Mouse (Mus musculus) midbrain, embryonic 15.5 days (tissue): ENCODE data around the gene Ago3. TPM values are rescaled to one million over a fixed set of nuclear protein-coding genes. Genes with fewer than 3 reads are reported as not detected.

Source experiments
- ATAC-seq: fragments of 200-750 bp; cut with Nextera tagmentation; replicated peaks from 2 replicates; pipeline ENCODE4 v1.8.0; 2017; ENCODE audit warnings: moderate TSS enrichment
- H3K27ac ChIP-seq: fragments of 300-500 bp; sonication (generic); 2 replicates; pipeline ENCODE4 v1.5.1; 2015; ENCODE audit warnings: mild to moderate bottlenecking, inconsistent platforms
- H3K27me3 ChIP-seq: fragments of 300-500 bp; sonication (generic); replicated peaks from 2 replicates; pipeline ENCODE4 v1.6.1; 2015; ENCODE audit warnings: inconsistent platforms
- H3K36me3 ChIP-seq: fragments of 300-500 bp; sonication (generic); replicated peaks from 2 replicates; pipeline ENCODE4 v1.6.1; 2015; ENCODE audit warnings: inconsistent platforms
- H3K4me1 ChIP-seq: fragments of 300-500 bp; sonication (generic); 2 replicates; pipeline ENCODE4 v1.6.1; 2015; ENCODE audit warnings: inconsistent platforms
- H3K4me2 ChIP-seq: fragments of 300-500 bp; sonication (generic); 2 replicates; pipeline ENCODE4 v1.6.1; 2015; ENCODE audit warnings: inconsistent platforms, mild to moderate bottlenecking, moderate library complexity
- H3K4me3 ChIP-seq: fragments of 300-500 bp; sonication (generic); 2 replicates; pipeline ENCODE4 v1.5.1; 2015; ENCODE audit warnings: mild to moderate bottlenecking, inconsistent platforms
- H3K9ac ChIP-seq: fragments of 300-500 bp; sonication (generic); 2 replicates; pipeline ENCODE4 v1.6.1; 2015; ENCODE audit warnings: mild to moderate bottlenecking, inconsistent platforms
- H3K9me3 ChIP-seq: fragments of 300-500 bp; sonication (generic); 2 replicates; pipeline ENCODE4 v1.6.1; 2016; ENCODE audit warnings: inconsistent platforms
- WGBS: fragments of 180-500 bp; shearing (Covaris S2); methylation state at CpG from one replicate; pipeline ENCODE4 v1.1.7; 2015; ENCODE audit warnings: mixed read lengths; 5-methylcytosine and 5-hydroxymethylcytosine counted together
- polyA plus RNA-seq: library from polyadenylated mRNA; unstranded; fragments of >200 nt; fragmentation: Nextera tagmentation; extraction: Ambion mirVana; gene quantifications from 2 replicates; pipeline ENCODE4 v1.2.1, GENCODE M21; 2015

Gene Ago3
- polyA plus RNA-seq: 18.0 and 18.6 TPM in 2 replicates

DNA sequence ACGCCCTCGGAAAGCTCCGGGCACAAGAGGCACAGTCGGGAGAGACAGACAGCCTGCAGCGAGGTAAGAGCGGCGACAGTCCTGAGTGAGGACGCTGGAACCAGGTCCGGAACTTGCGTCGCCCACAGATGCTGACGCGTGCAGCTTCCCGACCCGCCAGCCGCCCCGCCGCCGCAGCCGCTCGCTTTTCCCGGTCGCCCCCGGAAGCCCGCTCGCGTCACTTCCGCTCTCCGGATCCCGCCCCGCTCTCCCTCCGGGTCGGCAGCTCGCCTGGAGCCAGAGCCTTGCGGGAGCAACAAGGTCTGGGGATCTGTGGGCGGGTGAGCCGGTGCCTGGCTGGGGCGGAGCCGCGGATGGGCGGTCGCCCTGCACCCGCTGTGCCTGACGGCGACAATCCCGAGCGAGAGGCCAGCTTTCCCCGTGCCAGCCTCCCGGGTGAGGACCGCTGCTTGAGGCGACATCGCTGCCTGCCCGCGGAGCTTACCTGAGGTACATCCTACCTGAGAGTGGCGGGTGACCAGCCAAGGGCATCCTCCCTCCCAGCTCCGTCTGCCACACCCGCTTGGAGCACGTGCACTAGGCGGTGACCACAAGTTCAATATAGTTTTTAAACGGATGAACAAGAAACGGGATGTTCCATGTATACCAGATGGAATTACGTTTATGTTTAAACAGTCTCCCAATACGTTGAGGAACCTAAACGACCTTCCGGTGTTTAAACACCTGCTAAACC is at the start of gene Ago3:
TSS of gene Ago3 (minus strand) at position 210 of the 733 bp plus-strand sequence.
- peak within 1 kb of the TSS; percentile 75 for H3K4me2 ChIP-seq
- under 1% methylated on average over 65 of the region's 65 CpGs for WGBS
- H3K36me3 ChIP-seq: no peaks in the 10 kb centered on the region
- H3K4me3 ChIP-seq: peak within 1 kb of the TSS; percentile 90
- H3K9me3 ChIP-seq: no peaks in the 10 kb centered on the region
- peak; percentile 95 for ATAC-seq
- no peaks in the 10 kb centered on the region for H3K27me3 ChIP-seq
- peak within 1 kb of the TSS; percentile 87 for H3K27ac ChIP-seq
- peak within 1 kb of the TSS; percentile 74 for H3K9ac ChIP-seq
- H3K4me1 ChIP-seq: peaks cover 11% of the 10 kb centered on the region

DNA sequence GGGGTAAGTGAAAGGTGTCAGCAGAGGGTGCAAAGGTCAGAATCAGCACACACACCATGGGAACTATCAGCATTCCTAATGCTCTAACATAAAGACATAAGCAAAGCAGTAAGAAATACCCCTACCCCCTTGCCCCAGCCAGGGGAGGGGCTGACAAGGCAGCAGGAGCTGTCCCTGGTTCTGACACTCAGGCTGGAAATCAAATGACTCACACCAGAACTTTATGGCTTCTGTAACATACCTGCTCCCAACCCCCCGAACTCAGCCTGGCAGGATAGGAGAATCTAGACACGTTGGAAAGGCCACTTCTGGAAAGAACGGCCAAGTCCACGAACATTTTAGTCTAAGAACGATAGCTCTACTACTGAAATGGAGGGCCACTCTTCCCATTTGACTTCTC is 43.7 kb upstream of the Ago3 start:
- 63% methylated on average over 5 of the region's 5 CpGs for WGBS

DNA sequence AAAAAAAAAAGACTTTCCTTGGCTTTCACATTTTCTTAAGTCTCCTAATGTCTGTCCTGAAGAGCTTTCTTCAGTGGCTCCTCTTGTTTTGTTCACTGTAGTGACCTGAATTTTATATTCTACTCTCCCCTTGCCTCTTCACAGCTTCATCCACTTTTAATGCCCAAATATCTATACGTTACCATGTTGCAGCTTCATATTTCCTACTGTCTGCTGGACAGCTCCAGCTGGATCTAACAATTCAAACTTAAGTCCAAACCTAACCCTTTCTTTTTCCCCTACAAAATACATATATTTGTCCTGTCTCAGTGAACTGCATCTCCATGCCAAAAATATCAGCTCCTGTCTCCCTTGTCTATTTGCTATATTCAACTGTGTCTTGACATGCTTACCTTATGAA is 40.0 kb upstream of the Ago3 start:
- no peaks in the 10 kb centered on the region for H3K36me3 ChIP-seq
- peaks cover 39% of the 10 kb centered on the region for H3K4me1 ChIP-seq
- H3K4me3 ChIP-seq: no peak overlapping the region; the same call in 1 of the 2 replicates
- H3K4me2 ChIP-seq: peak overlapping the region; percentile 61; the same call in 1 of the 2 replicates
- H3K27me3 ChIP-seq: no peaks in the 10 kb centered on the region
- 62% methylated on average over 1 of the region's 1 CpGs for WGBS
- peak overlapping the region; percentile 93 for H3K27ac ChIP-seq
- no peaks in the 10 kb centered on the region for H3K9me3 ChIP-seq
- peak overlapping the region; percentile 73; the same call in 1 of the 2 replicates for H3K9ac ChIP-seq
- ATAC-seq: no peak

More for the DNA sequence above, 43.7 kb upstream of the Ago3 start:
- no peaks in the 10 kb centered on the region for H3K9me3 ChIP-seq
- no peaks in the 10 kb centered on the region for H3K36me3 ChIP-seq
- H3K4me2 ChIP-seq: no peak overlapping the region
- H3K4me1 ChIP-seq: peaks cover 6% of the 10 kb centered on the region; the same call in 1 of the 2 replicates
- H3K9ac ChIP-seq: no peak overlapping the region
- ATAC-seq: no peak
- H3K27ac ChIP-seq: no peak overlapping the region
- no peaks in the 10 kb centered on the region for H3K27me3 ChIP-seq
- no peak overlapping the region for H3K4me3 ChIP-seq

DNA sequence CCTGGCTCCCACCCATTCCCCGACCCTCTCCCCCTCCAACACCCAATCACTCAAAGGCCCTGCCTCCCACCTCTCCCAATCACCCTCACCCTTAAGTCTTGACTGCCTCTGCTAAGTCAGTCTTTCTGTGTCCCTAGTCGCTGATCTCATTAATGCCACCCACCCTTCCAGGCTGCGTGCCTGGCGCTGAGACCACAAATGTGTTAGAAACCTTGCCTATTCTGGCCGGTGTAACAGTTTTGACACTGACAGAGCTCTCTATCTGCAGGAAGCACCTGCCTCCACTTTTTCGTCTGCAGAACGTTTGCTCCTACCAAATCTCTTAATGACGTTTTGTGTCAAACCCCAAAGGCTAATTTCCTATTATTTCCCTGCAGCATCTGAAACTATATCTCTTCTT is 39.6 kb upstream of the Ago3 start:
- Histone ChIP-seq H3K27ac (peak overlapping the region; percentile 93), H3K9me3 (no peaks in the 10 kb centered on the region), H3K4me1 (peaks cover 43% of the 10 kb centered on the region), H3K9ac (peak overlapping the region; percentile 73), H3K4me3 (peak overlapping the region; percentile 60), H3K27me3 (no peaks in the 10 kb centered on the region), H3K36me3 (no peaks in the 10 kb centered on the region), H3K4me2 (peak overlapping the region; percentile 61)
- ATAC-seq: no peak
- WGBS: 6% methylated on average over 8 of the region's 8 CpGs

DNA sequence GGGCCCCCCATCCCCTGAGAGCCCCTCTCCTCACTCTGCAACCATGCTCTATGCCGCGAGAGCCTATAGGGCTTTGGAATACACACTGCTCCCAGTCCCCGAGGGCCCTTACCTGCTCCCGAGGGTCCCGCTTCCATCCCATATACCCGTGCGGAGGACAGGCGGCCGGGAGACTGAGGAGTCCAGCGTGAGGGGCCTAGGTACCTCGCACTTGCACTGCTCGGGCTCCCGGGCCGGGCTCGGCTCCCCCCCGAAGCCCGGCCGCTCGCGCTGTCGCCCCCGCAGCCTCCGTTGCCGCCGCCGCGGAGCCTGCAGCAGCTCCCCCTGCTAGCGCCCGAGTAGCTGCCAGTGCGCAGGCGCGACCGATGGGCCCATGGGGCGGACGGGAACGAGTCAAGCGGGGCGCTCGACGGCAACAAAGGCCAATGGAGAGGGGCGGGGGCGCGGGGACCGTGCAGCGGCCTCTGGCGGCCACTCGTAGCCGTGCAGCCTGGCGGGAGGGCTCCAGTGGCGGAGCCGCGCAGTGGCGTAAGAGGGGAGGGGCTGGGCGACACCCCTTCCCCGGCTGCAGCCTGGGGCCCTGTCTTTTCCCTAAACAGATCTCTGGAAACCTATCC is 39.0 kb upstream of the Ago3 start, which contains the start of gene Ago1:
TSS of gene Ago1 (minus strand) at position 299 of the 617 bp plus-strand sequence.
- Histone ChIP-seq H3K27ac (peak within 1 kb of the TSS; percentile 93), H3K36me3 (no peaks in the 10 kb centered on the region), H3K27me3 (no peaks in the 10 kb centered on the region), H3K4me2 (peak within 1 kb of the TSS; percentile 61), H3K4me3 (peak within 1 kb of the TSS; percentile 60), H3K9me3 (no peaks in the 10 kb centered on the region), H3K9ac (peak within 1 kb of the TSS; percentile 73), H3K4me1 (peaks cover 49% of the 10 kb centered on the region)
- ATAC-seq: peak; percentile 87
- under 1% methylated on average over 52 of the region's 55 CpGs for WGBS

DNA sequence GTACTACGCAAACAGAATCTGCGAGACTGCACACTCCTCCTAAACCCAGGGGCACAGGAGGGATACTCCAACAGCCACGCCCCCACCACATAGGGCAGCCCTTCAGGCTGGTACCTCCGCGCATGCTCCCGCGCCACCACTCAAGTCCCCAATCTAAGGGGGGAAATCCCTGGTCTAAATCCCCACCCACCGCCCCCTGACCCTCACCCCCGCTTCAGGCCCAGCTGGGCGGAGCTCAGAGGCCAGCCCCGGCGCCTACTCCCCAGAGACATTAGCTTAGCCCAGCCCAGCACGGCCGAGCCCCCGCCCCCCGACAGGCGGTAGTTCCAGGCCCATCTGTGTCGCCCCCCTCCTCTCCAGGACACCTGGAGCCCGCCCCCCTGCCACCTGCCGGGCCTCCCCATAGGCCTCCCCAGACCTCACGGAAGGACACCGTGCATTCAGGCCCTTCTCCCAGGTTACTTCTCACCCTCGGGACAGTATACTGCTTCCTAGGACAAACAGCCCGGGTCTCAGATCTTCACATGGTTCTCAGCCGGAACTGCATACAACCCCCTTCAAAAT is 38.4 kb upstream of the Ago3 start:
- H3K4me2 ChIP-seq: peak overlapping the region; percentile 61
- H3K9ac ChIP-seq: peak overlapping the region; percentile 73
- peak; percentile 54 for ATAC-seq
- H3K27me3 ChIP-seq: no peaks in the 10 kb centered on the region
- no peaks in the 10 kb centered on the region for H3K9me3 ChIP-seq
- under 1% methylated on average over 25 of the region's 25 CpGs for WGBS
- H3K36me3 ChIP-seq: no peaks in the 10 kb centered on the region
- H3K27ac ChIP-seq: peak overlapping the region; percentile 93
- peak overlapping the region; percentile 60 for H3K4me3 ChIP-seq
- H3K4me1 ChIP-seq: peaks cover 51% of the 10 kb centered on the region

DNA sequence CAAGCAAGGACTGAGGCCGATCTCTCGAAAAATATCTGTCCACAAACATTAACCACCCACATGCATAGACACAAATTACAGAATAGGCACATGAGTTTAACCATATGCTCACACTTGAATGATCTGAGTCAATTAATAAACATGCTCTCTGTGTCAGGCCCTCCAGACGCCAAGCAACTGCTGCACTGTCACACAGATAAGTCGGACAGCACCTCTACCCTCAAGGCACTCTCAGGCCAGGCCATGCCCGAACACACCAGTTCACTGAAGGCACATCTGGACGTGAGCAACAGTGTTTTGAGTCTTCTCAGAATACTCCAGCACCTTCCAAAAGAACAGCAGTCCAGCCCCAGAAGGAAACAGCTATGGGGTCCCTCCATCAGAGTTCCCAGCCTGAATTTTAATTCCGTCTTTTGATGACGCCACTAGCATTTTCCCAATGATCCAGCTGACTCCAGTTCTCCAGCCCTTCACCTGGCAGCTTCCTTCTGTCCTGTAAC is 36.9 kb upstream of the Ago3 start:
- no peaks in the 10 kb centered on the region for H3K36me3 ChIP-seq
- 7% methylated on average over 8 of the region's 8 CpGs for WGBS
- no peak for ATAC-seq
- no peaks in the 10 kb centered on the region for H3K9me3 ChIP-seq
- H3K27ac ChIP-seq: peak overlapping the region; percentile 93
- peak overlapping the region; percentile 26 for H3K9ac ChIP-seq
- peaks cover 58% of the 10 kb centered on the region for H3K4me1 ChIP-seq
- H3K4me2 ChIP-seq: peak overlapping the region; percentile 61
- peak overlapping the region; percentile 60 for H3K4me3 ChIP-seq
- no peaks in the 10 kb centered on the region for H3K27me3 ChIP-seq

DNA sequence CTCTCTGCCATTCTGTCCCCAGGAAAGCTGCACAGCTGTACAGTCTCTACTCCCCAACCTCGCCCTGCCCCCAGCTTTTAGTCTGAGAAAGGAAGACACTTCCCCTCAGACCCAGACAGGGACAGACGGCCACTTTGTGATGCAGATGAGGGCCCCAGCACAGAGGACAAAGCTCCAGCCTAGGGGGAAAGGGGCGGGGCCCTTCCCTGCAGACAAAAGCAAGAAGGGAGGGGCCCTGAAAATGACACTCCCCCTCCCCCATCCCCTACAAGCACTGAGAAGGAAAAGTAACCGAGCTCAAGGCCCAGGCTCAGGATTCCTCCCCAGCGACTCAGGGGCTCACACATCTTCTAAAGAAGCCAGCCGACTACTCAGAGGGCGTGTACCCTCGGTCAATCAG is 36.5 kb upstream of the Ago3 start:
- Histone ChIP-seq H3K4me2 (peak overlapping the region; percentile 61), H3K9ac (peak overlapping the region; percentile 26; the same call in 1 of the 2 replicates), H3K27ac (peak overlapping the region; percentile 93), H3K4me3 (peak overlapping the region; percentile 60), H3K36me3 (no peaks in the 10 kb centered on the region; the same call in 1 of the 2 replicates), H3K9me3 (no peaks in the 10 kb centered on the region), H3K4me1 (peaks cover 58% of the 10 kb centered on the region), H3K27me3 (no peaks in the 10 kb centered on the region)
- peak; percentile 41; the same call in 1 of the 2 replicates for ATAC-seq
- WGBS: under 1% methylated on average over 8 of the region's 8 CpGs

DNA sequence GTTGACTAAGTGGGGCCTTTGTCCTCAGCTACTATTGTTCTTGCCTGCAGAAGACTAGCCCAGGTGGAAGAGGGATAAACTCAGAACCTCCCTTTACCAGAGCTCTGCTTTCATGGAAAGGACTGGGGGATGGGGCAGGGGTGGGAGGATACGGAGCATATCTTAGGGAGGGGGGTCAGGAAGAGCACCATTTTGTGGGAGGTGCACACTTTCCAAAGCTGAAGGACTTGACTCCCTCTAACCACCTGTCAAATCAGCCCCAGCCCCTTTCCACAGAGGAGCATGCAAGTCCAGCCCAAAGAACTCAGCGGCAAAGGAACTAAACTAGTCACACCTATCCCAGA is 35.5 kb upstream of the Ago3 start:
- peak overlapping the region; percentile 93 for H3K27ac ChIP-seq
- ATAC-seq: no peak
- peak overlapping the region; percentile 60 for H3K4me3 ChIP-seq
- peaks cover 58% of the 10 kb centered on the region for H3K4me1 ChIP-seq
- H3K36me3 ChIP-seq: peaks cover 6% of the 10 kb centered on the region; the same call in 1 of the 2 replicates
- H3K27me3 ChIP-seq: no peaks in the 10 kb centered on the region
- H3K9me3 ChIP-seq: no peaks in the 10 kb centered on the region
- 3% methylated on average over 2 of the region's 2 CpGs for WGBS
- peak overlapping the region; percentile 61 for H3K4me2 ChIP-seq
- no peak overlapping the region for H3K9ac ChIP-seq

DNA sequence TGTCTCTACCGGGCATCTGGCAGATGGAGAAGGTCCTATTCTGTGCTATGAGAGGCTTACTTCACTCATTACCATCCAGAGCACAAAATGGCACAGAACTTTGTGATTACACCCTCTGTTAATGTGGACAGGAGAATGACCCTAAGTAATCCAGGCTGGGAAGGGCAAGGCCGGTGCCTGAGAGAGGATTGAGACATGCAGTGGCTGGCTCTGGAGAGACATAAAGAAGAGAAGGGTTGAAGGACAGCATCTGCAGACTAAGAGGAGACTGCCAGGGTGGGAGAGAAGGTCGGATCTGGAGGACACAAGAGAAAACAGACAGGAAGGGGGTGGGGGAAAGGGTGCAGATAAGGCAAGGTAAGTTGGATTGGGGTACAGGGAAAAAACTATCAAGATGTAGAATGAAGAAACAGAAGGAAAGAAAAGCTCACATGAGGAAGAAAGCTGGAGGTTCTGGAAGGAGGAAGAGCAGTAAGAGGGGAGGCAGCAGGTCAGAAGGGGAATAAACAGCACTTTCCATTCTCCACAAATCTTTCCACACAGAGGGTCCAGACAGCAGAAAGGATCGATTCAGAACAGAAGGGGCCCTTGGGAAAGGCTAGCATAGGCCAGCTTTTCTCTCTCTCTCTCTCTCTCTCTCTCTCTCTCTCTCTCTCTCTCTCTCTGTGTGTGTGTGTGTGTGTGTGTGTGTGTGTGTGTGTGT is 35.0 kb upstream of the Ago3 start:
- no peak overlapping the region for H3K4me3 ChIP-seq
- peak overlapping the region; percentile 93 for H3K27ac ChIP-seq
- H3K9me3 ChIP-seq: no peaks in the 10 kb centered on the region
- H3K9ac ChIP-seq: no peak overlapping the region
- no peaks in the 10 kb centered on the region for H3K27me3 ChIP-seq
- 5% methylated on average over 4 of the region's 4 CpGs for WGBS
- no peak for ATAC-seq
- peaks cover 57% of the 10 kb centered on the region for H3K4me1 ChIP-seq
- peaks cover 12% of the 10 kb centered on the region; the same call in 1 of the 2 replicates for H3K36me3 ChIP-seq
- H3K4me2 ChIP-seq: peak overlapping the region; percentile 61

DNA sequence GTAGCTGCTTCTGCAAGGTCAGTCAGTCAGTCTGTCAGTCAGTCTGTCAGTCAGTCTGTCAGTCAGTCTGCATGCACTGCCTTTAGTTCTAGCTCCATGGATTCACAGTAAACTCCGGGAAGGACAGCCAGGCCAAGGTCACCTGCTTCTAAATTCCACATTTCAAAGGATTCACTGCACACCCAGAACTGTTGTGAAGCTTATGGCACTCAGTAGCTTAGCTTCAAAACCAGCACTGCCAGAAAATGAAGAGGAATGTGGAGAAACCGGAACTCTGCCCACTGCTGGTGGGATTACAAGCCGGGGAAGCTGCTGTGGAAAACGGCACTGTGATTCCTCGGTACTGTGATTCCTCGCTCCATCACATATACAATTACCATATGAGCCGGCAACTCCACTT is 26.1 kb upstream of the Ago3 start:
- no peak overlapping the region for H3K27ac ChIP-seq
- H3K4me3 ChIP-seq: no peak overlapping the region
- H3K9me3 ChIP-seq: no peaks in the 10 kb centered on the region
- H3K27me3 ChIP-seq: no peaks in the 10 kb centered on the region
- ATAC-seq: no peak
- no peak overlapping the region for H3K4me2 ChIP-seq
- no peaks in the 10 kb centered on the region for H3K4me1 ChIP-seq
- 93% methylated on average over 7 of the region's 7 CpGs for WGBS
- no peak overlapping the region for H3K9ac ChIP-seq
- H3K36me3 ChIP-seq: peaks cover 80% of the 10 kb centered on the region
